30 mouse cellular contexts compared by ENCODE assay signal in the genomic region with DNA sequence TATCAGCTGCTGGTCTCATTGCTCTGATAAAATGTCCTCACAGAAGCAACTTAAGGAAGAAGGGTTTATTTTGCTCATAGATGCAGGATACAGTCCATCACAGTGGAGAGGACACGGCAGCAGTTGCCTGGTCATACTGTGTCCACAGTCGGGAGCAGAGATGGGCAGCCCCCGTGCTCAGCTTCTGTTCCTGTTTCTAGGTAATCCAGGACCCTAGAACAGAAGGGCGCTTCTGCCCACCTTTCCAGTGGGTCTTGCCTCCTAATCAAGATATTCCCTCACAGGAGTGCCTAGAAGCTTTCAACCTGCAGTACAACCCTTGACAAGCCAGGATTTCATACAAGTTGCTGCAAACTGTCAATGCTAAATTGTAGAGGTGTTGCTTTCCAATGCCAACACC. TPM values are rescaled to one million over a fixed set of nuclear protein-coding genes. Genes with fewer than 3 reads are reported as not detected.
"Had no signal": no experiment of that assay in that cellular context is flagged by ENCODE, and none has a peak within 500 bp of the region (broad histone marks: within the 10 kb centered on the region; RNA-seq: fewer than 3 reads in every experiment).

No protein-coding gene starts in this region.

- H3K27ac ChIP-seq: embryonic facial prominence, embryonic 10.5 days; embryonic facial prominence, embryonic 12.5 days; embryonic facial prominence, embryonic 13.5 days; embryonic facial prominence, embryonic 15.5 days; forebrain, embryonic 12.5 days; forebrain, embryonic 13.5 days; forebrain, embryonic 15.5 days; gastrocnemius, adult 2 months had no signal

- ATAC-seq: forebrain, embryonic 13.5 days; forebrain, embryonic 14.5 days; forebrain, embryonic 15.5 days; forebrain, embryonic 16.5 days; forebrain, postnatal 0 days had no signal

- H3K4me3 ChIP-seq: embryonic facial prominence, embryonic 10.5 days; embryonic facial prominence, embryonic 12.5 days; embryonic facial prominence, embryonic 13.5 days; embryonic facial prominence, embryonic 15.5 days; erythroblast, embryonic 14.5 days; forebrain, embryonic 12.5 days; forebrain, embryonic 13.5 days; forebrain, embryonic 15.5 days; gastrocnemius, adult 2 months; heart, embryonic 12.5 days had no signal

- H3K9ac ChIP-seq: embryonic facial prominence, embryonic 12.5 days; embryonic facial prominence, embryonic 13.5 days; embryonic facial prominence, embryonic 15.5 days; forebrain, embryonic 12.5 days; forebrain, embryonic 13.5 days; forebrain, embryonic 15.5 days; forebrain, postnatal 0 days; heart, embryonic 12.5 days had no signal

- H3K4me2 ChIP-seq: embryonic facial prominence, embryonic 12.5 days; embryonic facial prominence, embryonic 13.5 days; embryonic facial prominence, embryonic 15.5 days; forebrain, embryonic 12.5 days; forebrain, embryonic 13.5 days; forebrain, embryonic 15.5 days; heart, embryonic 11.5 days; heart, embryonic 12.5 days had no signal

- DNase-seq: cerebellum, adult 2 months; cerebellum, adult 8-10 months; cerebellum, adult 9-10 months; cerebellum, adult 9-11 months; cerebellum, postnatal 10 days; cerebellum, postnatal 14 days; cerebellum, postnatal 25 days; cerebellum, postnatal 36 days; embryo, embryonic 11 days; forebrain, postnatal 0 days; gastrocnemius, adult 2 months; gastrocnemius, postnatal 10 days; gastrocnemius, postnatal 14 days; gastrocnemius, postnatal 25 days; gastrocnemius, postnatal 36 days; heart, adult 18-20 months had no signal

- H3K9me3 ChIP-seq: embryonic facial prominence, embryonic 10.5 days; embryonic facial prominence, embryonic 12.5 days; embryonic facial prominence, embryonic 13.5 days; embryonic facial prominence, embryonic 15.5 days; forebrain, embryonic 12.5 days; forebrain, embryonic 13.5 days; forebrain, embryonic 15.5 days had no signal

- H3K4me1 ChIP-seq: embryonic facial prominence, embryonic 10.5 days; embryonic facial prominence, embryonic 12.5 days; embryonic facial prominence, embryonic 13.5 days; embryonic facial prominence, embryonic 15.5 days; forebrain, embryonic 12.5 days; forebrain, embryonic 13.5 days; forebrain, embryonic 15.5 days; heart, embryonic 12.5 days had no signal

- H3K36me3 ChIP-seq: embryonic facial prominence, embryonic 10.5 days; embryonic facial prominence, embryonic 12.5 days; embryonic facial prominence, embryonic 13.5 days; embryonic facial prominence, embryonic 15.5 days; forebrain, embryonic 12.5 days; forebrain, embryonic 15.5 days; heart, embryonic 12.5 days had no signal

- H3K27me3 ChIP-seq: embryonic facial prominence, embryonic 12.5 days; embryonic facial prominence, embryonic 13.5 days; embryonic facial prominence, embryonic 15.5 days; forebrain, embryonic 12.5 days; forebrain, embryonic 13.5 days; forebrain, embryonic 15.5 days; heart, embryonic 12.5 days had no signal

RNA-seq across cellular contexts. Expression of gene Shc3, which starts 44.9 kb away (rescaled TPM):
- total RNA-seq: common myeloid progenitor, adult 5-6 weeks; granulocyte monocyte progenitor cell, adult 5-6 weeks had no signal
- polyA plus RNA-seq: erythroblast, embryonic 14.5 days had no signal
